Mouse (Mus musculus) erythroblast, embryonic 14.5 days (primary cell): ENCODE results near the gene Rgs7bp. TPM values are rescaled to one million over a fixed set of nuclear protein-coding genes. Genes with fewer than 3 reads are reported as not detected.

Source experiments
- H3K27me3 ChIP-seq: 2 replicates; pipeline ENCODE4 v1.6.1; 2012; ENCODE audit warnings: inconsistent platforms; ENCODE audit not compliant: control insufficient read depth
- H3K36me3 ChIP-seq: 2 replicates; pipeline ENCODE4 v1.6.1; 2012; ENCODE audit warnings: mild to moderate bottlenecking, inconsistent platforms; ENCODE audit not compliant: control insufficient read depth
- H3K4me1 ChIP-seq: 2 replicates; pipeline ENCODE4 v1.6.1; 2012; ENCODE audit warnings: inconsistent platforms; ENCODE audit not compliant: control insufficient read depth
- H3K4me3 ChIP-seq: replicated peaks from 2 replicates; pipeline ENCODE3; 2012; ENCODE audit warnings: moderate library complexity, mild to moderate bottlenecking, inconsistent platforms
- H3K9me3 ChIP-seq: 2 replicates; pipeline ENCODE4 v1.6.1; 2012; ENCODE audit warnings: low read length, inconsistent platforms, mixed read lengths; ENCODE audit not compliant: control insufficient read depth
- GATA1 ChIP-seq: IDR thresholded peaks from 2 replicates; pipeline ENCODE4 v1.6.1; 2012; ENCODE audit warnings: low read length, inconsistent platforms, mixed read lengths
- TAL1 ChIP-seq: IDR thresholded peaks from 3 replicates; pipeline ENCODE4 v1.6.1; 2012; ENCODE audit warnings: low read length, inconsistent platforms, mixed read lengths
- polyA plus RNA-seq: library from polyadenylated mRNA; stranded (reverse); fragments of >175 nt; gene quantifications from 2 replicates; pipeline ENCODE4 v1.2.3, GENCODE M21; 2012

Rgs7bp gene
- polyA plus RNA-seq, 1 experiment = not detected

GRCm38 (mm10) chr13:104983989-104984388 is 70.7 kb downstream of the Rgs7bp start:
- H3K27me3 ChIP-seq = no peaks in the 10 kb centered on the region
- no peaks in the 10 kb centered on the region for H3K9me3 ChIP-seq
- TF ChIP-seq TAL1 (no peak), GATA1 (no peak)
- H3K4me1 ChIP-seq = no peaks in the 10 kb centered on the region
- no peak overlapping the region for H3K4me3 ChIP-seq
- H3K36me3 ChIP-seq = no peaks in the 10 kb centered on the region

- H3K4me1 ChIP-seq = no peaks in the 10 kb centered on the region
- TF ChIP-seq TAL1 (no peak), GATA1 (no peak)
- no peak overlapping the region for H3K4me3 ChIP-seq
- no peaks in the 10 kb centered on the region for H3K9me3 ChIP-seq
- H3K36me3 ChIP-seq = no peaks in the 10 kb centered on the region
- no peaks in the 10 kb centered on the region for H3K27me3 ChIP-seq
Observed at GRCm38 (mm10) chr13:104982781-104983353, 71.9 kb downstream of the Rgs7bp start.

- Histone ChIP-seq H3K4me1 (no peaks in the 10 kb centered on the region), H3K36me3 (no peaks in the 10 kb centered on the region), H3K4me3 (no peak overlapping the region), H3K27me3 (no peaks in the 10 kb centered on the region), H3K9me3 (no peaks in the 10 kb centered on the region)
- no peak for TF ChIP-seq TAL1
- no peak for TF ChIP-seq GATA1
Observed at GRCm38 (mm10) chr13:104978176-104978575, 76.6 kb downstream of the Rgs7bp start.

- Histone ChIP-seq H3K4me1 (no peaks in the 10 kb centered on the region), H3K36me3 (no peaks in the 10 kb centered on the region), H3K27me3 (no peaks in the 10 kb centered on the region), H3K9me3 (no peaks in the 10 kb centered on the region), H3K4me3 (no peak overlapping the region)
- no peak for TF ChIP-seq GATA1
- TF ChIP-seq TAL1 = no peak
Observed at GRCm38 (mm10) chr13:104967486-104967885, 87.2 kb downstream of the Rgs7bp start.

GRCm38 (mm10) chr13:104963716-104964115 is 91.0 kb downstream of the Rgs7bp start:
- no peaks in the 10 kb centered on the region for H3K9me3 ChIP-seq
- H3K4me3 ChIP-seq = no peak overlapping the region
- no peaks in the 10 kb centered on the region for H3K4me1 ChIP-seq
- no peaks in the 10 kb centered on the region for H3K36me3 ChIP-seq
- no peaks in the 10 kb centered on the region for H3K27me3 ChIP-seq
- TF ChIP-seq GATA1 (no peak), TAL1 (no peak)

GRCm38 (mm10) chr13:104962716-104963411 is 91.9 kb downstream of the Rgs7bp start:
- Histone ChIP-seq H3K9me3 (no peaks in the 10 kb centered on the region), H3K4me1 (no peaks in the 10 kb centered on the region), H3K36me3 (no peaks in the 10 kb centered on the region), H3K27me3 (no peaks in the 10 kb centered on the region), H3K4me3 (no peak overlapping the region)
- TF ChIP-seq TAL1 (no peak), GATA1 (no peak)

- no peaks in the 10 kb centered on the region for H3K27me3 ChIP-seq
- TF ChIP-seq TAL1 (no peak), GATA1 (no peak)
- H3K36me3 ChIP-seq = no peaks in the 10 kb centered on the region
- H3K9me3 ChIP-seq = no peaks in the 10 kb centered on the region
- no peaks in the 10 kb centered on the region for H3K4me1 ChIP-seq
- H3K4me3 ChIP-seq = no peak overlapping the region
Observed at GRCm38 (mm10) chr13:104962166-104962565, 92.6 kb downstream of the Rgs7bp start.

GRCm38 (mm10) chr13:104960951-104961715 is 93.6 kb downstream of the Rgs7bp start:
- no peaks in the 10 kb centered on the region for H3K9me3 ChIP-seq

More at GRCm38 (mm10) chr13:104960951-104961715, 93.6 kb downstream of the Rgs7bp start:
- no peaks in the 10 kb centered on the region for H3K4me1 ChIP-seq
- no peaks in the 10 kb centered on the region for H3K27me3 ChIP-seq
- no peak overlapping the region for H3K4me3 ChIP-seq
- no peaks in the 10 kb centered on the region for H3K36me3 ChIP-seq
- TF ChIP-seq GATA1 (no peak), TAL1 (no peak)
